Mouse (Mus musculus) CH12.LX (cell line): Measurements from ENCODE around the gene Map1b. TPM values are rescaled to one million over a fixed set of nuclear protein-coding genes. Genes with fewer than 3 reads are reported as not detected.

Source experiments
- DNase-seq: peaks from one replicate; pipeline ENCODE4 v3.0.0-alpha.2; 2013; ENCODE audit errors: extremely low read depth
- H3K27ac ChIP-seq: 2 replicates; pipeline ENCODE4 v1.5.1; 2012; ENCODE audit warnings: low read depth, mild to moderate bottlenecking, control low read depth, moderate library complexity; ENCODE audit not compliant: insufficient read depth
- H3K27me3 ChIP-seq: replicated peaks from 2 replicates; pipeline ENCODE3; 2012; ENCODE audit warnings: inconsistent platforms
- H3K36me3 ChIP-seq, 2 experiments: replicated peaks in 1 of 2; 2 replicates each; pipeline versions ENCODE3 to v1.6.1; 2012; ENCODE audit warnings: inconsistent platforms in 1 of 2, low read length in 1 of 2, mild to moderate bottlenecking in 1 of 2, mixed read lengths in 1 of 2, moderate library complexity in 1 of 2; ENCODE audit not compliant: control insufficient read depth in 1 of 2, insufficient read depth in 1 of 2
- H3K4me1 ChIP-seq, 2 experiments: 2 replicates each; pipeline ENCODE4 v1.6.1; 2012; ENCODE audit warnings: inconsistent platforms in 1 of 2, moderate library complexity in 1 of 2; ENCODE audit not compliant: insufficient read depth in 2 of 2, control insufficient read depth in 1 of 2
- H3K4me2 ChIP-seq: 2 replicates; pipeline ENCODE4 v1.6.1; 2012; ENCODE audit warnings: low read depth, mild to moderate bottlenecking, control low read depth; ENCODE audit not compliant: poor library complexity, insufficient read depth, severe bottlenecking
- H3K4me3 ChIP-seq, 3 experiments: fragments of 150-350 bp in 1 of 3; sonication (generic) in 1 of 3; replicated peaks in 1 of 3; 2 replicates each; pipeline versions ENCODE3 to v1.5.1; 2011 to 2012; ENCODE audit warnings: low read depth in 2 of 3, low read length in 2 of 3, mild to moderate bottlenecking in 2 of 3, moderate library complexity in 2 of 3, control low read depth in 1 of 3, improper control_type of control experiment in 1 of 3, inconsistent platforms in 1 of 3, mixed read lengths in 1 of 3; ENCODE audit not compliant: poor library complexity in 1 of 3
- H3K79me2 ChIP-seq: replicated peaks from 2 replicates; pipeline ENCODE4 v1.6.1; 2012; ENCODE audit warnings: mild to moderate bottlenecking, moderate library complexity; ENCODE audit not compliant: control insufficient read depth, poor library complexity, insufficient read depth, severe bottlenecking; ENCODE audit errors: extremely low read depth
- H3K9ac ChIP-seq: 2 replicates; pipeline ENCODE4 v1.6.1; 2012; ENCODE audit warnings: low read depth, mild to moderate bottlenecking, control low read depth, moderate library complexity; ENCODE audit not compliant: insufficient read depth
- H3K9me3 ChIP-seq: replicated peaks from 2 replicates; pipeline ENCODE3; 2012; ENCODE audit warnings: low read length, inconsistent platforms, mixed read lengths
- CHD1 ChIP-seq: IDR thresholded peaks from 2 replicates; pipeline ENCODE4 v1.6.1; 2012; ENCODE audit warnings: low read depth, low read length, improper control_type of control experiment, inconsistent platforms
- CTCF ChIP-seq, 2 experiments: IDR thresholded peaks in 1 of 2; conservative IDR thresholded peaks in 1 of 2; 2 replicates each; pipeline ENCODE4 v1.5.1; 2011 to 2012; ENCODE audit warnings: low read depth in 2 of 2, low read length in 2 of 2, improper control_type of control experiment in 1 of 2, inconsistent platforms in 1 of 2, mild to moderate bottlenecking in 1 of 2, moderate library complexity in 1 of 2
- E2F4 ChIP-seq: IDR thresholded peaks from 2 replicates; pipeline ENCODE4 v1.6.1; 2011; ENCODE audit warnings: low read depth, low read length, improper control_type of control experiment; ENCODE audit not compliant: insufficient replicate concordance
- ELF1 ChIP-seq: IDR thresholded peaks from 2 replicates; pipeline ENCODE4 v1.6.1; 2014; ENCODE audit warnings: low read depth, mild to moderate bottlenecking, inconsistent platforms, low read length, improper control_type of control experiment
- GABPA ChIP-seq: IDR thresholded peaks from 2 replicates; pipeline ENCODE4 v1.6.1; 2012; ENCODE audit warnings: low read depth, low read length, improper control_type of control experiment, inconsistent platforms; ENCODE audit not compliant: insufficient replicate concordance
- HCFC1 ChIP-seq: IDR thresholded peaks from 2 replicates; pipeline ENCODE4 v1.6.1; 2012; ENCODE audit warnings: low read depth, mild to moderate bottlenecking, inconsistent platforms, low read length, improper control_type of control experiment
- IRF4 ChIP-seq: IDR thresholded peaks from 2 replicates; pipeline ENCODE4 v1.6.1; 2014; ENCODE audit warnings: low read depth, mild to moderate bottlenecking, inconsistent platforms, low read length, improper control_type of control experiment
- JUND ChIP-seq: conservative IDR thresholded peaks from 2 replicates; pipeline ENCODE4 v1.6.1; 2011; ENCODE audit warnings: low read depth, low read length, improper control_type of control experiment
- KAT2A ChIP-seq: IDR thresholded peaks from 2 replicates; pipeline ENCODE4 v1.6.1; 2012; ENCODE audit warnings: low read length, improper control_type of control experiment, inconsistent platforms; ENCODE audit not compliant: insufficient replicate concordance
- MAFK ChIP-seq: IDR thresholded peaks from 2 replicates; pipeline ENCODE4 v1.6.1; 2011; ENCODE audit warnings: low read length, improper control_type of control experiment; ENCODE audit not compliant: insufficient replicate concordance
- MAX ChIP-seq: IDR thresholded peaks from 2 replicates; pipeline ENCODE4 v1.6.1; 2011; ENCODE audit warnings: low read length, improper control_type of control experiment
- MEF2A ChIP-seq: IDR thresholded peaks from 2 replicates; pipeline ENCODE4 v1.6.1; 2014; ENCODE audit warnings: low read depth, mild to moderate bottlenecking, inconsistent platforms, low read length, improper control_type of control experiment, borderline replicate concordance
- MXI1 ChIP-seq: IDR thresholded peaks from 2 replicates; pipeline ENCODE4 v1.6.1; 2011; ENCODE audit warnings: mild to moderate bottlenecking, low read depth, low read length, improper control_type of control experiment
- NELFE ChIP-seq: IDR thresholded peaks from 2 replicates; pipeline ENCODE4 v1.6.1; 2011; ENCODE audit warnings: low read depth, low read length, improper control_type of control experiment
- NRF1 ChIP-seq: IDR thresholded peaks from 2 replicates; pipeline ENCODE4 v1.6.1; 2014; ENCODE audit warnings: low read depth, mild to moderate bottlenecking, inconsistent platforms, low read length, improper control_type of control experiment, moderate library complexity
- PAX5 ChIP-seq: IDR thresholded peaks from 2 replicates; pipeline ENCODE4 v1.6.1; 2012; ENCODE audit warnings: low read length, inconsistent platforms, mixed read lengths
- POLR2A ChIP-seq: IDR thresholded peaks from 2 replicates; pipeline ENCODE4 v1.6.1; 2011; ENCODE audit warnings: low read depth, mild to moderate bottlenecking, improper control_type of control experiment, low read length
- POLR2AphosphoS2 ChIP-seq: IDR thresholded peaks from 2 replicates; pipeline ENCODE4 v1.6.1; 2011; ENCODE audit warnings: low read depth, low read length, improper control_type of control experiment
- RAD21 ChIP-seq: IDR thresholded peaks from 2 replicates; pipeline ENCODE4 v1.6.1; 2011; ENCODE audit warnings: low read depth, mild to moderate bottlenecking, low read length, improper control_type of control experiment, moderate library complexity
- SIN3A ChIP-seq: IDR thresholded peaks from 2 replicates; pipeline ENCODE4 v1.6.1; 2012; ENCODE audit warnings: low read length, improper control_type of control experiment, inconsistent platforms
- SMC3 ChIP-seq: IDR thresholded peaks from 2 replicates; pipeline ENCODE4 v1.6.1; 2011; ENCODE audit warnings: low read depth, low read length, improper control_type of control experiment
- TBP ChIP-seq: conservative IDR thresholded peaks from 2 replicates; pipeline ENCODE4 v1.6.1; 2011; ENCODE audit warnings: low read depth, low read length, improper control_type of control experiment
- UBTF ChIP-seq: IDR thresholded peaks from 2 replicates; pipeline ENCODE4 v1.6.1; 2012; ENCODE audit warnings: low read depth, mild to moderate bottlenecking, inconsistent platforms, low read length, improper control_type of control experiment, moderate library complexity
- USF1 ChIP-seq: IDR thresholded peaks from 2 replicates; pipeline ENCODE4 v1.6.1; 2014; ENCODE audit warnings: low read depth, mild to moderate bottlenecking, inconsistent platforms, low read length, improper control_type of control experiment
- USF2 ChIP-seq: conservative IDR thresholded peaks from 2 replicates; pipeline ENCODE4 v1.6.1; 2011; ENCODE audit warnings: low read depth, low read length, improper control_type of control experiment
- ZKSCAN1 ChIP-seq: IDR thresholded peaks from 2 replicates; pipeline ENCODE4 v1.6.1; 2012; ENCODE audit warnings: low read depth, inconsistent platforms, low read length, improper control_type of control experiment, borderline replicate concordance
- ZMIZ1 ChIP-seq: IDR thresholded peaks from 2 replicates; pipeline ENCODE4 v1.6.1; 2012; ENCODE audit warnings: low read depth, mild to moderate bottlenecking, inconsistent platforms, low read length, improper control_type of control experiment
- ZNF384 ChIP-seq: IDR thresholded peaks from 2 replicates; pipeline ENCODE4 v1.6.1; 2012; ENCODE audit warnings: low read depth, low read length, improper control_type of control experiment, inconsistent platforms
- dilution Hi-C: fragments of 300-500 bp; cut with MboI; formaldehyde crosslinking; loops from 2 replicates; pipeline ENCODE4 v1.14.3; 2020; ENCODE audit warnings: low sequenced_read_pairs; ENCODE audit not compliant: extremely low pct_unique_long_range_greater_than_20kb, extremely low pct_ligation_motif_present
- in situ Hi-C: fragments of 300-500 bp; cut with MboI; formaldehyde crosslinking; loops from 3 replicates; pipeline ENCODE4 v1.14.3; 2019; ENCODE audit warnings: low sequenced_read_pairs, low pct_ligation_motif_present, low pct_unique_long_range_greater_than_20kb, mixed read lengths
- polyA plus RNA-seq: library from polyadenylated mRNA; unstranded; fragments of >175 nt; gene quantifications from 2 replicates; pipeline ENCODE4 v1.2.1, GENCODE M21; 2012; ENCODE audit warnings: low read depth; ENCODE audit not compliant: insufficient read length
- total RNA-seq, 2 experiments: library from RNA; depleted of rRNA; stranded (reverse); fragments of 300-350 nt in 1 of 2; fragments of >200 nt in 1 of 2; gene quantifications; 2 replicates each; pipeline ENCODE4 v1.2.3; 2012 to 2014

The Map1b gene
- total and polyA plus RNA-seq, 3 experiments = 0.04 to 0.08 TPM; not detected in 1

- dilution Hi-C loops (no loop called here), in situ Hi-C loops (no loop called here)
- no peaks in the 10 kb centered on the region for H3K36me3 ChIP-seq
- H3K9me3 ChIP-seq = no peaks in the 10 kb centered on the region
- no peak for DNase-seq
- no peaks in the 10 kb centered on the region for H3K79me2 ChIP-seq
- H3K4me1 ChIP-seq = no peaks in the 10 kb centered on the region
- H3K27ac ChIP-seq = no peak overlapping the region
- H3K9ac ChIP-seq = no peak overlapping the region
- TF ChIP-seq MAFK = no peak
- TF ChIP-seq E2F4 = no peak
- no peak for TF ChIP-seq UBTF
- no peak for TF ChIP-seq IRF4
- no peak for TF ChIP-seq JUND
- TF ChIP-seq ZKSCAN1 = no peak
- no peak for TF ChIP-seq NRF1
- TF ChIP-seq MXI1 = no peak
- TF ChIP-seq ZNF384 = no peak
- TF ChIP-seq MAX = no peak
- TF ChIP-seq CTCF (conservative IDR thresholded peaks at IDR 0.05 in 1 of 2, IDR thresholded peaks at IDR 0.05 in 1 of 2; ENCODE audit: low read depth in 2 of 2, low read length in 2 of 2) = no peak
- TF ChIP-seq SIN3A = no peak
- TF ChIP-seq HCFC1 = no peak
- no peak for TF ChIP-seq USF1
- no peak for TF ChIP-seq SMC3
- no peak for TF ChIP-seq GABPA
- TF ChIP-seq TBP = no peak
- no peak for TF ChIP-seq RAD21
- no peak for TF ChIP-seq KAT2A
- TF ChIP-seq, all 38 proteins: peak for 0
- H3K27me3 ChIP-seq = no peaks in the 10 kb centered on the region
- H3K4me3 ChIP-seq = no peak overlapping the region
- no peak overlapping the region for H3K4me2 ChIP-seq
Measured at GRCm38 (mm10) chr13:99561843-99562550, 45.7 kb upstream of the Map1b start.

GRCm38 (mm10) chr13:99560674-99561639, 44.6 kb upstream of the Map1b start:
- Histone ChIP-seq H3K36me3 (no peaks in the 10 kb centered on the region), H3K4me1 (no peaks in the 10 kb centered on the region), H3K27ac (no peak overlapping the region), H3K27me3 (no peaks in the 10 kb centered on the region), H3K4me2 (no peak overlapping the region), H3K4me3 (no peak overlapping the region), H3K9ac (no peak overlapping the region), H3K79me2 (no peaks in the 10 kb centered on the region), H3K9me3 (no peaks in the 10 kb centered on the region)
- no peak for DNase-seq
- in situ Hi-C loops = no loop called here
- no peak for TF ChIP-seq IRF4
- no peak for TF ChIP-seq MXI1
- TF ChIP-seq PAX5 = no peak
- TF ChIP-seq ZMIZ1 = no peak
- TF ChIP-seq ZNF384 = no peak
- no peak for TF ChIP-seq MAFK
- no peak for TF ChIP-seq MAX
- TF ChIP-seq USF2 = no peak
- TF ChIP-seq MEF2A = no peak
- no peak for TF ChIP-seq POLR2A
- no peak for TF ChIP-seq UBTF
- no peak for TF ChIP-seq NELFE
- TF ChIP-seq ZKSCAN1 = no peak
- TF ChIP-seq CHD1 = no peak
- no peak for TF ChIP-seq POLR2AphosphoS2
- no peak for TF ChIP-seq USF1
- no peak for TF ChIP-seq ELF1
- no peak for TF ChIP-seq CTCF (conservative IDR thresholded peaks at IDR 0.05 in 1 of 2, IDR thresholded peaks at IDR 0.05 in 1 of 2; ENCODE audit: low read depth in 2 of 2, low read length in 2 of 2)
- no peak for TF ChIP-seq SMC3
- dilution Hi-C loops = no loop called here
